Mouse (Mus musculus) small intestine, adult 2 months (tissue): ENCODE results near the gene Retnlb. TPM values are rescaled to one million over a fixed set of nuclear protein-coding genes. Genes with fewer than 3 reads are reported as not detected.

Experiments used
- H3K27ac ChIP-seq: fragments of 200-500 bp; 2 replicates; pipeline ENCODE4 v1.5.1; 2012; ENCODE audit warnings: low read depth, low read length, control low read depth, inconsistent platforms; ENCODE audit not compliant: insufficient read depth
- H3K27me3 ChIP-seq: fragments of 200-500 bp; 2 replicates; pipeline ENCODE4 v1.6.1; 2012; ENCODE audit warnings: mild to moderate bottlenecking, moderate library complexity, low read length, inconsistent platforms; ENCODE audit not compliant: control insufficient read depth, insufficient read depth
- H3K36me3 ChIP-seq: fragments of 200-500 bp; 2 replicates; pipeline ENCODE4 v1.6.1; 2012; ENCODE audit warnings: mild to moderate bottlenecking, low read length, control low read depth, inconsistent platforms; ENCODE audit not compliant: control insufficient read depth, insufficient read depth
- H3K4me1 ChIP-seq: fragments of 200-500 bp; 2 replicates; pipeline ENCODE4 v1.6.1; 2012; ENCODE audit warnings: low read length, inconsistent platforms, mixed read lengths; ENCODE audit not compliant: control insufficient read depth, insufficient read depth, insufficient read length
- H3K4me3 ChIP-seq: fragments of 200-500 bp; 2 replicates; pipeline ENCODE4 v1.5.1; 2012; ENCODE audit warnings: low read depth, mild to moderate bottlenecking, control low read depth, inconsistent platforms, low read length, moderate library complexity
- CTCF ChIP-seq: fragments of 200-500 bp; IDR thresholded peaks from 2 replicates; pipeline ENCODE4 v1.5.1; 2012; ENCODE audit warnings: low read depth, mild to moderate bottlenecking, control low read depth, inconsistent platforms, low read length, moderate library complexity, mixed read lengths; ENCODE audit not compliant: insufficient replicate concordance, insufficient read length; ENCODE audit errors: extremely low read depth
- POLR2A ChIP-seq: fragments of 200-500 bp; IDR thresholded peaks from 2 replicates; pipeline ENCODE4 v1.6.1; 2012; ENCODE audit warnings: low read depth, mild to moderate bottlenecking, control low read depth, inconsistent platforms, low read length, moderate library complexity
- WGBS: fragments of 180-500 bp; shearing (Covaris S2); methylation state at CpG from one replicate; pipeline ENCODE4 v1.1.7; 2018; 5-methylcytosine and 5-hydroxymethylcytosine counted together
- polyA plus RNA-seq: library from polyadenylated mRNA; depleted of rRNA; stranded (reverse); fragments of >200 nt; gene quantifications from 2 replicates; pipeline ENCODE4 v1.2.3, GENCODE M21; 2012

The Retnlb gene
- polyA plus RNA-seq, 1 experiment = not detected

- no peak for TF ChIP-seq CTCF
- TF ChIP-seq POLR2A = no peak
- Histone ChIP-seq H3K4me3 (no peak overlapping the region), H3K27ac (no peak overlapping the region), H3K27me3 (no peaks in the 10 kb centered on the region), H3K4me1 (0 out of 2 replicates have a peak, but pooled peaks cover 2% of the 10 kb centered on the region), H3K36me3 (no peaks in the 10 kb centered on the region)
- WGBS = 86% methylated on average over 3 of the region's 3 CpGs
Measured at GRCm38 (mm10) chr16:48799470-48799869, 17.2 kb upstream of the Retnlb start.

DNA sequence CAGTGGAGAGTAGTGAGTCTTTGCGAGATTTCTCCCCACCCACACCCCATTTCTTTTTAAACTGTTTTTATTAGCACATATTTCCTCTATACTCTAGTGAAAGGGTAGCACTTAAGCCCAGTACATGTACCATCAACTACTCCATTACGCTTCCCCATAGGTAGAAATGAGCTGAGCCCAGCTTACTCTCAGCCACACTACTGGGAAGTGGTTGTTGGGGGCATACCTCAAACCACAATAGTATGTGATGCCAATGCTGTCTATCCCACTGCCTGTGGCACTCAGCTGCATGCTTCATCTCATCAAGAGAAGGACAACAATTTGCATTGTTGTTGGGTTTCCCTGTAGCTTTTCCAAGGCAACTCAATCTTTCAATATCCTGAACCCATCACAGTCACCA lies 15.8 kb upstream of the Retnlb start:
- Histone ChIP-seq H3K27ac (no peak overlapping the region), H3K36me3 (no peaks in the 10 kb centered on the region), H3K4me1 (0 out of 2 replicates have a peak, but pooled peaks cover 2% of the 10 kb centered on the region), H3K27me3 (no peaks in the 10 kb centered on the region), H3K4me3 (no peak overlapping the region)
- WGBS = 85% methylated on average over 2 of the region's 2 CpGs
- no peak for TF ChIP-seq POLR2A
- no peak for TF ChIP-seq CTCF

DNA sequence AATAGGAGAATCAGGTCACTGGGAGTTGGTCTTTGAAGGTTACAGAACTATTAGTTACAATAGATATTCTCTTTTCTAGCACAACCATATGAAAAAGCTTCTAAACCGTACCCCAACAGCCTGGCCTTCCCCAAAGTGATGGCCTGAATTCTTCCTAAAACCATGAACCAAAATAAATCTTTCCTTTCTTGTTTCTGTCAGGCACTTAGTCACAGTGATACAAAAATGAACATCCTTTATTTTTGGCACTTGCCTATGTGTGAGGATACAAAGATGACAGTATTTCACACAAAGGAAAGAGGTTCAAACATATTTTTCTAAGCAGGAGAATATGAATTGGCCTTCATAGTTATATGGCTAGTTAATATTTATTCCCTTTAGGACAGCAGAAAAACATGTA lies 11.2 kb upstream of the Retnlb start:
- WGBS = 88% methylated on average over 1 of the region's 1 CpGs
- Histone ChIP-seq H3K4me1 (no peaks in the 10 kb centered on the region), H3K36me3 (no peaks in the 10 kb centered on the region), H3K27me3 (no peaks in the 10 kb centered on the region), H3K4me3 (no peak overlapping the region), H3K27ac (no peak overlapping the region)
- no peak for TF ChIP-seq POLR2A
- no peak for TF ChIP-seq CTCF

DNA sequence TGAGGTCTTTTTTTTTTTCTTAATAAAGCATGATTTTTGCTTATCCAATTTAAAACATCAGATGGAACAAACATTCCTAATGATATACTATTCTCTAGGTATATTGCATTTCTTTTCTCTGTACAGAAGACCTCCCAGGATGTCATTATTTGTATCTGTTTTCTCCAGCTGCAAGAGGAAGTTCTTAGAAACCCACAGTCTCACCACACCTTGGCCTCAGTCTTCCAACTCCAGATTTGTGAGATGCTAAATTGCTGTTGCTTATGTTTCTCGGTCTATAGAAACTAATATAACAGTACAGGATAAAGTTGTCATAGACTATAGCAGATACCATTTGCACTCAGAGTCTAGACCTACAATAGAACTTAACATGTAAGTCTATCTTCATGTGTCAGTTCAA lies 10.1 kb upstream of the Retnlb start:
- 72% methylated on average over 1 of the region's 1 CpGs for WGBS
- Histone ChIP-seq H3K27me3 (no peaks in the 10 kb centered on the region), H3K27ac (no peak overlapping the region), H3K4me1 (no peaks in the 10 kb centered on the region), H3K36me3 (no peaks in the 10 kb centered on the region), H3K4me3 (no peak overlapping the region)
- TF ChIP-seq CTCF = no peak
- TF ChIP-seq POLR2A = no peak

DNA sequence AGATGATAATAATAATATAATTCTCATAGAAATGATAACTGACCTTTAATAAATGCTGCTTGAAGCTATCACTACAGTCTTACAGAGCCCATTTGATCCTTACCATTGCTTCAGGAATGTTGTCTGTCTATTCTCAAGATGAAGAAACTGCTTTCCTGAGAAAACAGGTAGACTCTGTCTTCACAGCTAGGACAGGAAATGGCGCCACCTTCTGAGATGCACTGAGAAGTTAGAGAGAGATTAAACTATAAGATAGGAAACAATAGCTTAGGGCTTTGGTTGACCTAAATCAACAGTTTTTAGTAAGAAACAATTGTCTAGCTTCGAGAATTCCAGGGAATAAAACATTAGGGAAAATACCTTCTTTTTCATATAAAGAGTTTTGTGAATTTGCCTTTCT lies 7.3 kb upstream of the Retnlb start:
- TF ChIP-seq CTCF = no peak
- Histone ChIP-seq H3K4me3 (no peak overlapping the region), H3K27me3 (no peaks in the 10 kb centered on the region), H3K27ac (no peak overlapping the region), H3K4me1 (0 out of 2 replicates have a peak, but pooled peaks cover 2% of the 10 kb centered on the region), H3K36me3 (no peaks in the 10 kb centered on the region)
- 60% methylated on average over 2 of the region's 2 CpGs for WGBS

GRCm38 (mm10) chr16:48811881-48812436 lies 4.7 kb upstream of the Retnlb start:
- 18% methylated on average over 7 of the region's 7 CpGs for WGBS
- H3K4me1 ChIP-seq = 0 out of 2 replicates have a peak, but pooled peaks cover 2% of the 10 kb centered on the region
- H3K27me3 ChIP-seq = no peaks in the 10 kb centered on the region
- no peak for TF ChIP-seq POLR2A
- no peak for TF ChIP-seq CTCF
- no peak overlapping the region for H3K27ac ChIP-seq
- no peaks in the 10 kb centered on the region for H3K36me3 ChIP-seq
- H3K4me3 ChIP-seq = no peak overlapping the region

- H3K27ac ChIP-seq = no peak overlapping the region
- WGBS = 92% methylated on average over 6 of the region's 6 CpGs
- no peak for TF ChIP-seq CTCF
- no peaks in the 10 kb centered on the region for H3K36me3 ChIP-seq
- no peaks in the 10 kb centered on the region for H3K4me1 ChIP-seq
- no peak overlapping the region for H3K4me3 ChIP-seq
- no peaks in the 10 kb centered on the region for H3K27me3 ChIP-seq
Measured at GRCm38 (mm10) chr16:48818524-48818923, 1.9 kb downstream of the Retnlb start.

- H3K36me3 ChIP-seq = no peaks in the 10 kb centered on the region
- H3K27me3 ChIP-seq = no peaks in the 10 kb centered on the region
- no peak for TF ChIP-seq POLR2A
- no peak for TF ChIP-seq CTCF
- H3K27ac ChIP-seq = no peak overlapping the region
- no peaks in the 10 kb centered on the region for H3K4me1 ChIP-seq
- H3K4me3 ChIP-seq = no peak overlapping the region
- WGBS = 21% methylated on average over 3 of the region's 3 CpGs
Measured at GRCm38 (mm10) chr16:48826474-48826873, 9.8 kb downstream of the Retnlb start.
